Mouse (Mus musculus) spleen, adult 2 months (tissue): ENCODE data around the gene Nfia.

ENCODE experiments used
- CTCF ChIP-seq: fragments of 200-500 bp; IDR thresholded peaks from 2 replicates; pipeline ENCODE4 v1.5.1; 2011; ENCODE audit warnings: mild to moderate bottlenecking, inconsistent platforms; ENCODE audit not compliant: insufficient read depth, insufficient read length, insufficient replicate concordance; ENCODE audit errors: extremely low read depth
- POLR2A ChIP-seq: fragments of 200-500 bp; IDR thresholded peaks from 2 replicates; pipeline ENCODE4 v1.6.1; 2011; ENCODE audit warnings: low read depth, low read length, inconsistent platforms

DNA sequence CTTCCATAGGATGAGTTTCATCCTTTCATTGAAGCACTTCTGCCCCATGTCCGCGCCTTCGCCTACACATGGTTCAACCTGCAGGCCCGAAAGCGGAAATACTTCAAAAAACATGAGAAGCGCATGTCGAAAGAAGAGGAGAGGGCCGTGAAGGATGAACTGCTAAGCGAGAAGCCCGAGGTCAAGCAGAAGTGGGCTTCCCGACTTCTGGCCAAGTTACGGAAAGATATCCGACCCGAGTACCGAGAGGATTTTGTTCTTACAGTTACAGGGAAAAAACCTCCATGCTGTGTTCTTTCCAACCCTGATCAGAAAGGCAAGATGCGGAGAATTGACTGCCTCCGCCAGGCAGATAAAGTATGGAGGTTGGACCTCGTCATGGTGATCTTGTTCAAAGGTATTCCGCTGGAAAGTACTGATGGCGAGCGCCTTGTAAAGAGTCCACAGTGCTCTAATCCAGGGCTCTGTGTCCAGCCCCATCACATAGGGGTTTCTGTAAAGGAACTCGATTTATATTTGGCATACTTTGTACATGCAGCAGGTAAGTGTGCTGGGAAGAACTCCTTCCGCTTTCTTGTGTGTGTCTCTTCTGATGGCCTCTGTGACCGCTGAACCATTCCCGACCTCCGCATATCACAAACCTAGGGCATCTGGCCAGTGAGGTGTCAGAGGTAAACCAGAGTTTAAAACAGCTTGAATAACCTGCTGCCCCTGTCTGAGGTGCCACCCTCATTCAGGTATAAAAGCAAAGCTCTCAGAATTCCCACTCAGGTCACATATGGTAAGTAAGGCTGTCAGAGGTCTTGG lies 10.7 kb downstream of the Nfia start:
- TF ChIP-seq CTCF (no peak), POLR2A (no peak)
